Mouse (Mus musculus) testis, adult 2 months (tissue): ENCODE results near the gene Arsb.

Source experiments
- CTCF ChIP-seq: fragments of 200-500 bp; IDR thresholded peaks from 2 replicates; pipeline ENCODE4 v1.5.1; 2012; ENCODE audit warnings: low read depth, mild to moderate bottlenecking, inconsistent platforms, low read length, moderate library complexity; ENCODE audit not compliant: control insufficient read depth, insufficient read depth, insufficient replicate concordance
- POLR2A ChIP-seq: fragments of 200-500 bp; IDR thresholded peaks from 2 replicates; pipeline ENCODE4 v1.6.1; 2012; ENCODE audit warnings: low read depth, mild to moderate bottlenecking, inconsistent platforms, low read length, moderate library complexity; ENCODE audit not compliant: control insufficient read depth

DNA sequence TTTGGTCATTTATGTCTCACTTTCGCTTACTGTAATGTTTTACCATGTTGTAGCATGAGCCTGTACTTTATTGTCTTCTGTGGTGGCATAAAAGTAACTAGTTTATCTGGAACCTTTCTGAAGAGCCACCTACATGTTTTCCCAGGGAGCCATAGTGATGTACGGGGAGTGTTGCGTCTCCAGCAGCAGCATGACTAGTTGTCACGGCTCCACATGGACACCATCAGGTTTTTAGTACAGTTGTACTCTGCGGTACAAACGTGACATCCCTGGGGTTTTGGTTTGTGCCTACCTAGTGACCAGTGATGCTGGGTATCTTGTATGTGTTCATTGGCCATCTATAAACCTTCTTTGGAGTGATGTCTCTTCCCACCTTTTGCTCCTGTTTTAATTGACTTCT lies 77.2 kb downstream of the Arsb start:
- TF ChIP-seq CTCF (no peak), POLR2A (no peak)
